Mouse (Mus musculus) ES-CJ7 (cell line): ENCODE measurements around the gene Capn15.

Experiments
- DNase-seq: peaks from one replicate; pipeline ENCODE4 v3.0.0; 2011; ENCODE audit warnings: low read depth, low spot score

Gene Capn15

GRCm38 (mm10) chr17:25985306-25986294 lies at the start of gene Capn15:
Capn15 (minus strand) TSS chr17:25985796.
- DNase-seq: peak; percentile 97

DNA sequence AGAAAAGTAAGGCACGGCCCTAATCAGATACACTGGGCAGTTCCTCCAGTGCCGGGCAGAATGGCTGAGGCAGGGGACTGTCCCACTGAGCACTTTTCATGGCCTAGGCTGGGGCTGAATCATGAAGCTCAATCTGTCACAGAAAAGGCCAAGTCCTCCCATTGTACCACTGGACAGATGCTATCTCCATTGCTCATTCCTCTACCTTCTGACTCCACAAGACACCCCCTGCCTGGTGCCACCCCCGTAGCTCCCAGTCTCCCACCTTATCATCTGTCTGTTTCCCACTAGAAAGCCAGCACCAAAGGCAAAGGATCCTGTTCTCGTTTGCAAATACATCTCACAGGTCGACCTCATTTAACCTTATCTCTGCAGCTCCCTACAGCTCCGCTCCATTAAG lies 46.4 kb upstream of the Capn15 start:
- DNase-seq: no peak

GRCm38 (mm10) chr17:26031583-26031982 lies 46.0 kb upstream of the Capn15 start:
- no peak for DNase-seq

DNA sequence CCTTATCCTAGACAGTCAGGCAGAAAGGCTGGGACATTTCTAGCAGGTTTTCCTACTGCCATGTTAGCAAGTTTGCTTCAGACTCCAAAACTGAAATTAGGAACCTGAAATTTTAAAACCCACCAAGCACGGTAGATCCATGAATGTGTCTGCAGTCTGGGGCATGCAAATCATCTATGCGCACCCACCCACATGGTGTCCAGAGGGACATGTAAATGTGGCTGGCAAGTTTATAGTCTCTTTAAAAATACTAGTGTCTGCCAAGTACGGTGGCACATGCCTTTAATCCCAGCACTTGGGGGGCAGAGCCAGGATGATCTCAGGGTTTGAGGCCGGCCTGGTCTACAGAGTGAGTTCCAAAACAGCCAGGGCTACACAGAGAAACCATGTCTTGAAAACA lies 42.7 kb upstream of the Capn15 start:
- no peak for DNase-seq

DNA sequence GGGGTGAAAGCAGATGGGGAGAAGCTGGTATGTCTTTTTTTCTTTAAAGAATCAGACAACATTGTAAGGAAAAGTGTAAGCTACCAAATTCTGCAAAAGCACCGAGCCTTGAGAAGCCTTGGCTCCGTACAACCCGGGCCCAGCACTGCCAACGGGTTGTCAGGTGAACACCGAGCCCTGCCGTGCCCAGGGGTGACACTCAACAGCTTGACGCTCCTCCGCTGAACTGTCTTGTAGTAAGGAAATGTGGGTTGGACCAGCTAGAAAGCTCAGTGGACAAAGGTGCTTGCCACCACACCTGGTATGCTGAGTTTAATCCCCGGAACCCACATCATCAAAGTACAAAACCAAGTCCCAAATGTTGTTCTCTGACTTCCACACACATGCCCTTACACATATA lies 39.1 kb upstream of the Capn15 start:
- no peak for DNase-seq

- no peak for DNase-seq
Observed at GRCm38 (mm10) chr17:26023966-26024365, 38.4 kb upstream of the Capn15 start.

GRCm38 (mm10) chr17:26023181-26023580 lies 37.6 kb upstream of the Capn15 start:
- DNase-seq: no peak

- no peak for DNase-seq
Observed at GRCm38 (mm10) chr17:26021728-26022341, 36.2 kb upstream of the Capn15 start.

DNA sequence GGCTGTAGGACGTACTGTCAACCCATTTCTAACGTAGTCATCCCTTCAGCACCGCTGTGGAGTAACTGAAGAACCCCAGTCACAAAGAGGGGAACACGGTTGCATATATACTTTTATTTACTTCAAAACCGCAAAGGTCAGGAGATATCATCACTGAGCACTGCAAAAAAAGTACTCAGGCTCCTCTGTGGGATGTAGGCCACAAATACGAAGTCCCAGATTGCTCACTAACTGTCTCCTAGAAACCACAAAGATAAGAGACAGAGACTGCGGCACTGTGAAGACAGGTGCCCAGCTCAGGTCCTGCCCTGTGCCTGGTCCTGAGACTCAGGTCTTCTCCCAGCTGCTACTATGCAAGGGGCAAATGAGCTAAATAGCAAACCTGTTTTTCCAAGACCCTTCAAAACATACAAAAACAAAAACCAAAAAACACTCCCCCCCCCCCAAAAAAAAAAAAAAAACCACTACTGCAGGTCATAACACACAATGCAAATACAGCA lies 35.3 kb upstream of the Capn15 start:
- no peak for DNase-seq

DNA sequence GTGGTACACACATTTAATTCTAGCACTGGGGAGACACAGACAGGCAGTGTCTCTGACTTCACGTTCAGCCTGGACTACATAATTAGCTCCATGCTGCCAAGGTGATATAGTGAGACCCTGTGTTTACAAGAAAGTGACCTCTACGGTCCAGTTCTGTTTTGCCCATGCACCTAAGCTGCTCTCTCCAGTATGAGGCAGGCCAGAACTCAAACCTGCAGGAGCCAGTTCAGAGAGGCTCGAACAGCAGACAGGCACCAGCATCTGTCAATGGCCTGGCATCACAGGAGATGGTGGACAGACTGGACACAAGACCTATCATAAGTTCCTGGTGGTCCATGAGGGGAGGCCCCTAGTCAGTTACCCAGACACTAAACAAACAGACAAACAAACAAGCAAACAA lies 32.8 kb upstream of the Capn15 start:
- DNase-seq: no peak

DNA sequence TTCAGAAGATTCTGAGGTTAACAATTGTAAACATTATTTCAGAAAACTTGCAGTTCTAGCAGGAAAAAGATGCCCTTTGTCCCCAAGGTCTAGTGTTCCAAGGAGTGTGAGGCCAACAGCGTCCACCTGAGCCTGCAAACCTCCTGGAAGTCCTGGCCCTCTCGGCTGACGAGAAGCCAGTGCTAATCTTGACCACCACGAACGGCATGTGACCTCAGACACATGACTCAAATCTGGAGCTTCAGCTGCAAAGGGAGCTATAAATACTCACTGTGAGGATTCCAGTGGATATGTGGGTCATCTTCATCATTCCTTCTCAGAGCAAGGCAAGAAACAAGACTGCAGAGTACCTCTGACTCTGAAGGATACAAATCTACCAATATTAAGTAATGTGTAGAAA lies 32.4 kb upstream of the Capn15 start:
- no peak for DNase-seq

DNA sequence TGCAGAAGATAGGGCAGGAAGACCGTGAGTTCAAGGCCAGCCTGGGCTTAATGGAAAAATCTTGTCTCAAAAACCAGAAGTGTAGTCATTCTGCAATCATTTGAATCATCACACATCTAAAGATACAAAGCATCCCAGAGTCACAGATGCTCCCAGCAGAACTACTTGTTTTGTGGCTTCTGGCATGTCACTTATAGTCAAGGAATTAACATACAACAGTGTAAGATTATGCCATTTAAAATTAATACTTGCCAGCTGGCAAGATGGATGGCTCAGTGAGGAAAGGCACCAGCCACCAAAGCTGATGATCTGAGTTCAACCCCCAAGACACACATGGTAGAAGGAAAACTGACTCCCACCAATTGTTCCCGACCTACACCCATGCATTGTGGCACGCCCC lies 31.4 kb upstream of the Capn15 start:
- no peak for DNase-seq

DNA sequence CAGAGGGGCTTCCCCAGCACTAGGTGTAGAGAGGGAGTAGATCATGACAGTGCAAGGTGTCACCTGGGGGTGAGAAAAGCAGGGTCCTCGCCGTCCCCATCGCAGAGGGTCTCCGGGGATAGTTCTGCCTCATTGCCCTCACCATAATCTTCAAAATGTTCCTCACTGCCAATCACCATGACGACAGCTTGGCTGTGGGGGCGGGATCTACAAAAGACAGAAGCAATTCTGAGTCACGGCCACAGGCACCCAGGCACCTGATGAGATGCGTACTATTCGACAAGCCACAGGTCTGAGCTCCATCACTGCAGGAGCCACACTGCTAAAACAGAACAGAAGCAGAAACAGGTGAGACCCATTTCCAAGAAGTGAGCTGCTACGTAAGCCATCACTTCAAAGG lies 28.1 kb upstream of the Capn15 start:
- no peak for DNase-seq

GRCm38 (mm10) chr17:26011841-26012460 lies 26.4 kb upstream of the Capn15 start:
- DNase-seq: peak; percentile 98

- DNase-seq: peak; percentile 88
Observed at GRCm38 (mm10) chr17:26009540-26009939, 23.9 kb upstream of the Capn15 start.

GRCm38 (mm10) chr17:26008787-26009186 lies 23.2 kb upstream of the Capn15 start:
- no peak for DNase-seq

GRCm38 (mm10) chr17:26008331-26008730 lies 22.7 kb upstream of the Capn15 start:
- DNase-seq: no peak

GRCm38 (mm10) chr17:26007646-26008045 lies 22.1 kb upstream of the Capn15 start:
- no peak for DNase-seq

- no peak for DNase-seq
Observed at GRCm38 (mm10) chr17:26005731-26006450, 20.3 kb upstream of the Capn15 start.

DNA sequence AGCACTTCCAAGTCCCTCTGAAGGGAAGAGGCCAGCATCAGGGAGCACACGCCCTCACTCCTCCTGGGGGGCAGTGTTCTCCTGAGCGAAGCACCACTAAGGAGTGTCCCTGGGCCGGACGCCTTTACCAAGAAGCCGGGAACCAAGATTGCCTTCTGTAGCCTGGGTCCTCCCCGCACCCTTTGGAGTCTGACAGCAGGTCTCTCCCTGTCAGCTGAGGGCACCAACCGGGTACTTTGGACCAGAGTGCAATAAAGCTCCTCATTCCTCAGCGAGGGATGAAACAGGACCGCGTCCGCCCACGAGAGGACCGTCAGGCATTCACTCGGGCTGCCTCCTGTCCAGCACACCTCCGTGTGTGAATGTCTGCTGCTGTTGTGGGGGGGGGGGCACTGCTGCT lies 19.1 kb upstream of the Capn15 start:
- DNase-seq: no peak

- DNase-seq: no peak
Observed at GRCm38 (mm10) chr17:26003864-26004263, 18.3 kb upstream of the Capn15 start.

GRCm38 (mm10) chr17:25998425-25998824 lies 12.8 kb upstream of the Capn15 start:
- no peak for DNase-seq
